Mouse (Mus musculus) E14TG2a.4 (cell line): ENCODE results near the gene Tigit.

Experiments used
- H3K27me3 ChIP-seq: 2 replicates; pipeline ENCODE4 v1.6.1; 2014; ENCODE audit warnings: low read length, control low read depth; ENCODE audit not compliant: insufficient read depth
- H3K36me3 ChIP-seq: 2 replicates; pipeline ENCODE4 v1.6.1; 2014; ENCODE audit warnings: low read length, control low read depth; ENCODE audit not compliant: insufficient read depth
- H3K4me1 ChIP-seq: replicated peaks from 2 replicates; pipeline ENCODE4 v1.6.1; 2014; ENCODE audit warnings: low read depth, low read length, control low read depth
- H3K4me3 ChIP-seq: replicated peaks from 2 replicates; pipeline ENCODE4 v1.5.1; 2014; ENCODE audit warnings: mild to moderate bottlenecking, low read length
- H3K9me3 ChIP-seq: 2 replicates; pipeline ENCODE4 v1.6.1; 2014; ENCODE audit warnings: low read length, control low read depth
- CTCF ChIP-seq: conservative IDR thresholded peaks from 2 replicates; pipeline ENCODE4 v1.5.1; 2014; ENCODE audit warnings: low read length
- NANOG ChIP-seq: IDR thresholded peaks from 2 replicates; pipeline ENCODE4 v1.6.1; 2014; ENCODE audit warnings: borderline replicate concordance, low read length, mixed read lengths
- POU5F1 ChIP-seq: IDR thresholded peaks from 2 replicates; pipeline ENCODE4 v1.6.1; 2014; ENCODE audit warnings: low read length, borderline replicate concordance

Gene Tigit

GRCm38 (mm10) chr16:43700575-43700974 is 36.6 kb upstream of the Tigit start:
- TF ChIP-seq POU5F1 (no peak), NANOG (no peak), CTCF (no peak)
- Histone ChIP-seq H3K27me3 (no peaks in the 10 kb centered on the region), H3K4me1 (peaks cover 36% of the 10 kb centered on the region), H3K4me3 (peak overlapping the region; percentile 37; the same call in 1 of the 2 replicates), H3K36me3 (no peaks in the 10 kb centered on the region), H3K9me3 (no peaks in the 10 kb centered on the region)

- TF ChIP-seq NANOG (no peak), POU5F1 (no peak), CTCF (no peak)
- H3K27me3 ChIP-seq = no peaks in the 10 kb centered on the region
- no peaks in the 10 kb centered on the region for H3K36me3 ChIP-seq
- no peaks in the 10 kb centered on the region for H3K9me3 ChIP-seq
- peaks cover 36% of the 10 kb centered on the region for H3K4me1 ChIP-seq
- no peak overlapping the region for H3K4me3 ChIP-seq
These were observed 35.0 kb upstream of the Tigit start for GRCm38 (mm10) chr16:43698735-43699649.

GRCm38 (mm10) chr16:43697772-43698171 is 33.8 kb upstream of the Tigit start:
- Histone ChIP-seq H3K4me1 (peaks cover 36% of the 10 kb centered on the region), H3K36me3 (no peaks in the 10 kb centered on the region), H3K4me3 (no peak overlapping the region), H3K27me3 (no peaks in the 10 kb centered on the region), H3K9me3 (no peaks in the 10 kb centered on the region)
- TF ChIP-seq POU5F1 (no peak), CTCF (no peak), NANOG (no peak)

- no peaks in the 10 kb centered on the region for H3K36me3 ChIP-seq
- H3K27me3 ChIP-seq = 0 out of 2 replicates have a peak, but pooled peaks cover 3% of the 10 kb centered on the region
- H3K9me3 ChIP-seq = no peaks in the 10 kb centered on the region
- H3K4me3 ChIP-seq = no peak overlapping the region
- H3K4me1 ChIP-seq = peaks cover 19% of the 10 kb centered on the region
- TF ChIP-seq POU5F1 (no peak), CTCF (no peak), NANOG (no peak)
These were observed 31.9 kb upstream of the Tigit start for GRCm38 (mm10) chr16:43695852-43696251.

- Histone ChIP-seq H3K4me1 (peaks cover 6% of the 10 kb centered on the region), H3K9me3 (no peaks in the 10 kb centered on the region), H3K36me3 (no peaks in the 10 kb centered on the region), H3K4me3 (no peak overlapping the region), H3K27me3 (0 out of 2 replicates have a peak, but pooled peaks cover 3% of the 10 kb centered on the region)
- TF ChIP-seq CTCF = no peak
- TF ChIP-seq NANOG = no peak
- TF ChIP-seq POU5F1 = no peak
These were observed 30.2 kb upstream of the Tigit start for GRCm38 (mm10) chr16:43694104-43694503.

GRCm38 (mm10) chr16:43692611-43693010 is 28.7 kb upstream of the Tigit start:
- Histone ChIP-seq H3K4me1 (no peaks in the 10 kb centered on the region), H3K4me3 (no peak overlapping the region), H3K9me3 (no peaks in the 10 kb centered on the region), H3K36me3 (no peaks in the 10 kb centered on the region), H3K27me3 (0 out of 2 replicates have a peak, but pooled peaks cover 3% of the 10 kb centered on the region)
- TF ChIP-seq NANOG (no peak), POU5F1 (no peak), CTCF (no peak)

- Histone ChIP-seq H3K4me1 (no peaks in the 10 kb centered on the region), H3K9me3 (no peaks in the 10 kb centered on the region), H3K36me3 (no peaks in the 10 kb centered on the region), H3K27me3 (0 out of 2 replicates have a peak, but pooled peaks cover 3% of the 10 kb centered on the region), H3K4me3 (no peak overlapping the region)
- no peak for TF ChIP-seq CTCF
- TF ChIP-seq NANOG = no peak
- no peak for TF ChIP-seq POU5F1
These were observed 27.8 kb upstream of the Tigit start for GRCm38 (mm10) chr16:43691741-43692140.

GRCm38 (mm10) chr16:43690912-43691311 is 27.0 kb upstream of the Tigit start:
- no peaks in the 10 kb centered on the region for H3K9me3 ChIP-seq
- H3K4me3 ChIP-seq = no peak overlapping the region
- H3K36me3 ChIP-seq = no peaks in the 10 kb centered on the region
- no peaks in the 10 kb centered on the region for H3K4me1 ChIP-seq
- no peak for TF ChIP-seq NANOG
- TF ChIP-seq POU5F1 = no peak
- H3K27me3 ChIP-seq = 0 out of 2 replicates have a peak, but pooled peaks cover 3% of the 10 kb centered on the region
